Mouse (Mus musculus) midbrain, embryonic 12.5 days (tissue): Measurements from ENCODE around the gene Ctnnbl1. TPM values are rescaled to one million over a fixed set of nuclear protein-coding genes. Genes with fewer than 3 reads are reported as not detected.

Source experiments
- ATAC-seq: fragments of 200-750 bp; cut with Nextera tagmentation; 2 replicates; pipeline ENCODE4 v1.8.0; 2017; ENCODE audit warnings: low read depth, moderate TSS enrichment, moderate library complexity; ENCODE audit not compliant: low FRiP score
- H3K27ac ChIP-seq: fragments of 300-500 bp; sonication (generic); replicated peaks from 2 replicates; pipeline ENCODE4 v1.5.1; 2016; ENCODE audit warnings: mild to moderate bottlenecking
- H3K27me3 ChIP-seq: fragments of 300-500 bp; sonication (generic); 2 replicates; pipeline ENCODE4 v1.6.1; 2016; ENCODE audit warnings: mild to moderate bottlenecking
- H3K36me3 ChIP-seq: fragments of 300-500 bp; sonication (generic); 2 replicates; pipeline ENCODE4 v1.6.1; 2016
- H3K4me1 ChIP-seq: fragments of 300-500 bp; sonication (generic); 2 replicates; pipeline ENCODE4 v1.6.1; 2016
- H3K4me2 ChIP-seq: fragments of 300-500 bp; sonication (generic); replicated peaks from 2 replicates; pipeline ENCODE4 v1.6.1; 2016; ENCODE audit warnings: mild to moderate bottlenecking, moderate library complexity
- H3K4me3 ChIP-seq: fragments of 300-500 bp; sonication (generic); 2 replicates; pipeline ENCODE4 v1.5.1; 2016; ENCODE audit warnings: mild to moderate bottlenecking
- H3K9ac ChIP-seq: fragments of 300-500 bp; sonication (generic); replicated peaks from 2 replicates; pipeline ENCODE4 v1.6.1; 2016; ENCODE audit warnings: mild to moderate bottlenecking, moderate library complexity
- H3K9me3 ChIP-seq: fragments of 300-500 bp; sonication (generic); 2 replicates; pipeline ENCODE4 v1.6.1; 2016; ENCODE audit warnings: mild to moderate bottlenecking
- WGBS: fragments of 180-500 bp; shearing (Covaris S2); methylation state at CpG from one replicate; pipeline ENCODE4 v1.1.7; 2016; 5-methylcytosine and 5-hydroxymethylcytosine counted together
- polyA plus RNA-seq: library from polyadenylated mRNA; unstranded; fragments of >200 nt; fragmentation: Nextera tagmentation; extraction: Ambion mirVana; gene quantifications from 2 replicates; pipeline ENCODE4 v1.2.1, GENCODE M21; 2016

The Ctnnbl1 gene
- polyA plus RNA-seq, 1 experiment from 2014 or later = 89.1 TPM

GRCm38 (mm10) chr2:157800288-157800687, 63.1 kb downstream of the Ctnnbl1 start:
- 81% methylated on average over 2 of the region's 2 CpGs for WGBS
- Histone ChIP-seq H3K4me3 (no peak overlapping the region), H3K4me2 (no peak overlapping the region), H3K4me1 (peaks cover 40% of the 10 kb centered on the region), H3K9ac (no peak overlapping the region), H3K27ac (peak overlapping the region; percentile 95), H3K9me3 (no peaks in the 10 kb centered on the region), H3K27me3 (peaks cover 22% of the 10 kb centered on the region), H3K36me3 (no peaks in the 10 kb centered on the region)
- no peak for ATAC-seq

GRCm38 (mm10) chr2:157800746-157801501, 63.7 kb downstream of the Ctnnbl1 start:
- WGBS = 6% methylated on average over 11 of the region's 11 CpGs
- Histone ChIP-seq H3K4me3 (0 out of 2 replicates have a peak overlapping the region, but pooled peaks have one; percentile 7), H3K9me3 (no peaks in the 10 kb centered on the region), H3K27me3 (peaks cover 22% of the 10 kb centered on the region), H3K27ac (peak overlapping the region; percentile 95), H3K4me2 (peak overlapping the region; percentile 37), H3K36me3 (no peaks in the 10 kb centered on the region), H3K4me1 (peaks cover 42% of the 10 kb centered on the region), H3K9ac (peak overlapping the region; percentile 46; the same call in 1 of the 2 replicates)
- peak; percentile 89 for ATAC-seq

- peak overlapping the region; percentile 95 for H3K27ac ChIP-seq
- H3K9ac ChIP-seq = peak overlapping the region; percentile 46; the same call in 1 of the 2 replicates
- H3K27me3 ChIP-seq = peaks cover 22% of the 10 kb centered on the region
- ATAC-seq = no peak
- peak overlapping the region; percentile 37 for H3K4me2 ChIP-seq
- WGBS = 28% methylated on average over 8 of the region's 8 CpGs
- 0 out of 2 replicates have a peak overlapping the region, but pooled peaks have one; percentile 7 for H3K4me3 ChIP-seq
- H3K9me3 ChIP-seq = no peaks in the 10 kb centered on the region
- peaks cover 42% of the 10 kb centered on the region for H3K4me1 ChIP-seq
- H3K36me3 ChIP-seq = no peaks in the 10 kb centered on the region
Observed at GRCm38 (mm10) chr2:157801505-157802357, 64.5 kb downstream of the Ctnnbl1 start.

GRCm38 (mm10) chr2:157802666-157803065, 65.5 kb downstream of the Ctnnbl1 start:
- Histone ChIP-seq H3K27ac (no peak overlapping the region), H3K4me1 (peaks cover 52% of the 10 kb centered on the region)

GRCm38 (mm10) chr2:157804388-157804787, 67.2 kb downstream of the Ctnnbl1 start:
- Histone ChIP-seq H3K9ac (no peak overlapping the region), H3K4me3 (no peak overlapping the region), H3K4me1 (peaks cover 64% of the 10 kb centered on the region), H3K9me3 (no peaks in the 10 kb centered on the region), H3K36me3 (no peaks in the 10 kb centered on the region), H3K4me2 (no peak overlapping the region), H3K27me3 (peaks cover 8% of the 10 kb centered on the region; the same call in 1 of the 2 replicates), H3K27ac (0 out of 2 replicates have a peak overlapping the region, but pooled peaks have one; percentile 10)
- ATAC-seq = no peak
- 57% methylated on average over 3 of the region's 3 CpGs for WGBS

More at GRCm38 (mm10) chr2:157802666-157803065, 65.5 kb downstream of the Ctnnbl1 start:
- no peaks in the 10 kb centered on the region for H3K9me3 ChIP-seq
- 85% methylated on average over 5 of the region's 5 CpGs for WGBS
- H3K4me3 ChIP-seq = no peak overlapping the region
- ATAC-seq = no peak
- H3K4me2 ChIP-seq = peak overlapping the region; percentile 37
- no peaks in the 10 kb centered on the region for H3K36me3 ChIP-seq
- no peak overlapping the region for H3K9ac ChIP-seq
- peaks cover 21% of the 10 kb centered on the region for H3K27me3 ChIP-seq

GRCm38 (mm10) chr2:157805091-157805490, 67.9 kb downstream of the Ctnnbl1 start:
- Histone ChIP-seq H3K9ac (no peak overlapping the region), H3K9me3 (no peaks in the 10 kb centered on the region), H3K4me2 (no peak overlapping the region), H3K4me1 (peaks cover 63% of the 10 kb centered on the region), H3K27ac (no peak overlapping the region), H3K36me3 (peaks cover 4% of the 10 kb centered on the region; the same call in 1 of the 2 replicates), H3K27me3 (0 out of 2 replicates have a peak, but pooled peaks cover 5% of the 10 kb centered on the region), H3K4me3 (no peak overlapping the region)
- 77% methylated on average over 3 of the region's 3 CpGs for WGBS
- ATAC-seq = no peak

GRCm38 (mm10) chr2:157807076-157807475, 69.9 kb downstream of the Ctnnbl1 start:
- ATAC-seq = no peak
- Histone ChIP-seq H3K36me3 (peaks cover 17% of the 10 kb centered on the region), H3K4me2 (no peak overlapping the region), H3K4me3 (no peak overlapping the region), H3K9me3 (no peaks in the 10 kb centered on the region), H3K9ac (0 out of 2 replicates have a peak overlapping the region, but pooled peaks have one; percentile 11), H3K27me3 (0 out of 2 replicates have a peak, but pooled peaks cover 5% of the 10 kb centered on the region), H3K27ac (0 out of 2 replicates have a peak overlapping the region, but pooled peaks have one; percentile 39), H3K4me1 (peaks cover 43% of the 10 kb centered on the region)
- 45% methylated on average over 4 of the region's 4 CpGs for WGBS

GRCm38 (mm10) chr2:157807621-157808367, 70.6 kb downstream of the Ctnnbl1 start:
- no peak for ATAC-seq
- 46% methylated on average over 7 of the region's 7 CpGs for WGBS
- Histone ChIP-seq H3K4me2 (no peak overlapping the region), H3K27ac (peak overlapping the region; percentile 39), H3K9me3 (no peaks in the 10 kb centered on the region), H3K27me3 (0 out of 2 replicates have a peak, but pooled peaks cover 4% of the 10 kb centered on the region), H3K4me3 (no peak overlapping the region), H3K9ac (0 out of 2 replicates have a peak overlapping the region, but pooled peaks have one; percentile 11), H3K36me3 (peaks cover 24% of the 10 kb centered on the region), H3K4me1 (peaks cover 36% of the 10 kb centered on the region)

- no peaks in the 10 kb centered on the region for H3K27me3 ChIP-seq
- peak overlapping the region; percentile 39 for H3K27ac ChIP-seq
- H3K36me3 ChIP-seq = peaks cover 26% of the 10 kb centered on the region
- H3K9ac ChIP-seq = no peak overlapping the region
- WGBS = 68% methylated on average over 7 of the region's 7 CpGs
- no peak overlapping the region for H3K4me3 ChIP-seq
- peaks cover 31% of the 10 kb centered on the region for H3K4me1 ChIP-seq
- no peaks in the 10 kb centered on the region for H3K9me3 ChIP-seq
- no peak overlapping the region for H3K4me2 ChIP-seq
- no peak for ATAC-seq
Observed at GRCm38 (mm10) chr2:157808368-157808923, 71.2 kb downstream of the Ctnnbl1 start.

GRCm38 (mm10) chr2:157809341-157809740, 72.1 kb downstream of the Ctnnbl1 start:
- Histone ChIP-seq H3K4me3 (no peak overlapping the region), H3K27ac (no peak overlapping the region), H3K9me3 (no peaks in the 10 kb centered on the region), H3K9ac (no peak overlapping the region), H3K27me3 (no peaks in the 10 kb centered on the region), H3K4me2 (no peak overlapping the region), H3K4me1 (peaks cover 28% of the 10 kb centered on the region), H3K36me3 (peaks cover 26% of the 10 kb centered on the region)
- no peak for ATAC-seq
- WGBS = 88% methylated on average over 6 of the region's 6 CpGs

- no peak overlapping the region for H3K4me3 ChIP-seq
- H3K27ac ChIP-seq = no peak overlapping the region
- no peak overlapping the region for H3K4me2 ChIP-seq
- no peak for ATAC-seq
- H3K27me3 ChIP-seq = no peaks in the 10 kb centered on the region
- H3K9me3 ChIP-seq = no peaks in the 10 kb centered on the region
- no peak overlapping the region for H3K9ac ChIP-seq
- peaks cover 22% of the 10 kb centered on the region for H3K4me1 ChIP-seq
- H3K36me3 ChIP-seq = peaks cover 26% of the 10 kb centered on the region
- WGBS = 100% methylated on average over 1 of the region's 1 CpGs
Observed at GRCm38 (mm10) chr2:157810749-157811148, 73.5 kb downstream of the Ctnnbl1 start.
